Mouse (Mus musculus) lung, postnatal 25 days (tissue): Measurements from ENCODE around the gene Tspan15.

Experiments used
- DNase-seq: peaks from one replicate; pipeline ENCODE4 v3.0.0; 2022; ENCODE audit warnings: low spot score

Gene Tspan15

GRCm38 (mm10) chr10:62230708-62231394 is at the start of gene Tspan15:
Gene Tspan15 (minus strand): TSS chr10:62231251.
- DNase-seq, result peak; percentile 95

- DNase-seq, result no peak
These were observed 48.6 kb upstream of the Tspan15 start for GRCm38 (mm10) chr10:62279671-62280070.

- no peak for DNase-seq
These were observed 48.0 kb upstream of the Tspan15 start for GRCm38 (mm10) chr10:62279066-62279465.

GRCm38 (mm10) chr10:62277499-62278293 is 46.6 kb upstream of the Tspan15 start:
- DNase-seq, result no peak

- peak; percentile 87 for DNase-seq
These were observed 44.2 kb upstream of the Tspan15 start for GRCm38 (mm10) chr10:62275235-62275634.

GRCm38 (mm10) chr10:62269278-62269677 is 38.2 kb upstream of the Tspan15 start:
- no peak for DNase-seq

- DNase-seq, result no peak
These were observed 33.2 kb upstream of the Tspan15 start for GRCm38 (mm10) chr10:62264299-62264698.

GRCm38 (mm10) chr10:62261115-62261886 is 30.2 kb upstream of the Tspan15 start:
- peak; percentile 56 for DNase-seq

- DNase-seq, result no peak
These were observed 27.2 kb upstream of the Tspan15 start for GRCm38 (mm10) chr10:62258298-62258697.

GRCm38 (mm10) chr10:62252496-62253235 is 21.6 kb upstream of the Tspan15 start:
- no peak for DNase-seq

GRCm38 (mm10) chr10:62252000-62252488 is 21.0 kb upstream of the Tspan15 start, which contains the start of gene Tacr2:
Gene Tacr2 (plus strand): TSS chr10:62252438.
- DNase-seq, result no peak

- peak; percentile 71 for DNase-seq
These were observed 16.8 kb upstream of the Tspan15 start for GRCm38 (mm10) chr10:62247815-62248214.

GRCm38 (mm10) chr10:62247156-62247555 is 16.1 kb upstream of the Tspan15 start:
- DNase-seq, result no peak

- no peak for DNase-seq
These were observed 13.0 kb upstream of the Tspan15 start for GRCm38 (mm10) chr10:62244067-62244466.

GRCm38 (mm10) chr10:62242896-62243295 is 11.8 kb upstream of the Tspan15 start:
- peak; percentile 80 for DNase-seq

GRCm38 (mm10) chr10:62242358-62242757 is 11.3 kb upstream of the Tspan15 start:
- peak; percentile 81 for DNase-seq

- no peak for DNase-seq
These were observed 8.2 kb upstream of the Tspan15 start for GRCm38 (mm10) chr10:62239270-62239669.

- DNase-seq, result no peak
These were observed 7.6 kb upstream of the Tspan15 start for GRCm38 (mm10) chr10:62238688-62239087.

- DNase-seq, result no peak
These were observed 6.2 kb upstream of the Tspan15 start for GRCm38 (mm10) chr10:62237205-62237604.

- no peak for DNase-seq
These were observed 5.1 kb upstream of the Tspan15 start for GRCm38 (mm10) chr10:62236165-62236564.

GRCm38 (mm10) chr10:62231811-62232210 is 760 bp upstream of the Tspan15 start:
- DNase-seq, result no peak

- no peak for DNase-seq
These were observed 313 bp upstream of the Tspan15 start for GRCm38 (mm10) chr10:62231395-62231732.
